Mouse (Mus musculus): ENCODE measurements at regions not wholly inside any gene's neighbourhood (a gene's known extent, or its start where the extent isn't known, plus 50 kb on each side); places are given as distances from the start of the nearest gene placed in this dataset.

DNA sequence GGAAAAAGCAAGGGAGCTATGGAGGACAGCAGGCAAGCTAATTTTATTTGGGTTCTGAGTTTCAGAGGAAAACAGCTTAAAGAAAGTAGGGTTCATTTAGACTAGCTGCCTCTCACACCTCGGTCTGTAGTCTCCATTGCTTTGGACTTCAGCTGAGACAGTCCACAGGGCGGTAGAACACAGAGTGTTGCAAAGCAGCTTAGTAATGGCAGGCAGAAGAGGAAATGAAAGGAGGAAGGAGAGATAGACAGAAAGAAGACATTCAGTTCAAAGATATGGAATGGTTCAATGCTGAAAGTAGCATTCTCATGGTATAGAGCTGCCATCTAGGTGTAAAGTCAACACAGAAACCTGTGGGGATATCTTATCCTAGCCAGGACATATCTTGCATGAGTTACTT is 396.6 kb upstream of the Atp2b1 start:
- Histone ChIP-seq H3K9me3 (ENCODE audit: control insufficient read depth, low read length) (no peaks in the 10 kb centered on the region), H3K36me3 (ENCODE audit: control insufficient read depth, insufficient read depth, low read length) (no peaks in the 10 kb centered on the region), H3K4me3 (ENCODE audit: low read depth, low read length) (no peak overlapping the region), H3K4me1 (replicated peaks; ENCODE audit: control insufficient read depth, insufficient read depth) (no peaks in the 10 kb centered on the region), H3K9ac (ENCODE audit: low read length) (no peak overlapping the region), H3K27ac (replicated peaks) (no peak overlapping the region), H3K27me3 (ENCODE audit: control insufficient read depth, insufficient read depth, low read length) (no peaks in the 10 kb centered on the region), H3K4me2 (replicated peaks; ENCODE audit: low read depth) (no peak overlapping the region)
- DNase-seq (ENCODE audit: low spot score), result no peak
- TF ChIP-seq CTCF (IDR thresholded peaks at IDR 0.05; ENCODE audit: low read depth), result no peak
- no peak for TF ChIP-seq EP300 (optimal IDR thresholded peaks at IDR 0.05)
- 91% methylated on average over 2 of the region's 2 CpGs for WGBS
- ATAC-seq (ENCODE audit: low FRiP score, low TSS enrichment), result no peak

DNA sequence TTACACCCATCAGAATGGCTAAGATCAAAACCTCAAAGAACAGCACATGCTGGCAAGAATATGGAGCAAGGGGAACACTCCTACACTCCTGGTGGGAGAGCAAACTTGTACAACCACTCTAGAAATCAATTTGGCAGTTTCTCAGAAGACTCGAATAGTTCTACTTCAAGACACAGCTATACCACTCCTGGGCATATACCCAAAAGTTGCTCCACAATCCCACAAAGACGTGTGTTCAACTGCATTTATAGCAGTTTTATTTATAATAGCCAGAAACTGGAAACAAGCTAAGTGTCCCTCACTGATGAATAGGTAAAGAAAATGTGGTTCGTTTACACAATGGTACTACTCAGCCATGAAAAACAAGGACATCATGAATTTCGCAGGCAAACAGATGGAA is 384.6 kb upstream of the Atp2b1 start:
- H3K9me3 ChIP-seq (ENCODE audit: control insufficient read depth, low read length), result no peaks in the 10 kb centered on the region
- no peaks in the 10 kb centered on the region for H3K27me3 ChIP-seq (ENCODE audit: control insufficient read depth, insufficient read depth, low read length)
- no peak overlapping the region for H3K9ac ChIP-seq (ENCODE audit: low read length)
- TF ChIP-seq EP300 (optimal IDR thresholded peaks at IDR 0.05), result no peak
- no peak overlapping the region for H3K4me3 ChIP-seq (ENCODE audit: low read depth, low read length)
- H3K27ac ChIP-seq (replicated peaks), result no peak overlapping the region
- H3K4me1 ChIP-seq (replicated peaks; ENCODE audit: control insufficient read depth, insufficient read depth), result no peaks in the 10 kb centered on the region
- ATAC-seq (ENCODE audit: low FRiP score, low TSS enrichment) (no peak), DNase-seq (ENCODE audit: low spot score) (no peak)
- no peak overlapping the region for H3K4me2 ChIP-seq (replicated peaks; ENCODE audit: low read depth)
- 71% methylated on average over 4 of the region's 4 CpGs for WGBS
- no peaks in the 10 kb centered on the region for H3K36me3 ChIP-seq (ENCODE audit: control insufficient read depth, insufficient read depth, low read length)

DNA sequence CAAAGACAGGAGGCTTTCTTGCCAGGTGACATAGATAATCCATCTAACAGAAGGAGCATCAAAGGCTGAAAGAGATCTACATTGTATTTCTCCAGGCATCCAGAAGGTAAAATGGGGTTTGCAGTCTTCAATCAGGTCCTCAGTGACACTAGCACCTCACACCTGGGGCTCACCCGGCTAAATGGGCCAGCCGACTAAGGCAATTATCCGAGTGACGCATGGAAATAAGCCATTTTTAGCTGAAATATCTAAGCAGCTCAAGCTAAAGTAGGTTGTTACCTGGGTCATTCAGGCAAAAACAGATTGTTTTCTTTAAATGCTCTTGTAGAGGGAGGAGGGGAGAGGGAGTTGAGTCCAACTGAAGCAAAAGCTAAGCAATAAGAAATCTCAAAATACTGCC is 382.8 kb upstream of the Atp2b1 start:
- H3K27ac ChIP-seq (replicated peaks), result no peak overlapping the region
- no peaks in the 10 kb centered on the region for H3K4me1 ChIP-seq (replicated peaks; ENCODE audit: control insufficient read depth, insufficient read depth)
- TF ChIP-seq EP300 (optimal IDR thresholded peaks at IDR 0.05) (no peak), CTCF (IDR thresholded peaks at IDR 0.05; ENCODE audit: low read depth) (no peak)
- no peak for DNase-seq (ENCODE audit: low spot score)
- no peak overlapping the region for H3K4me2 ChIP-seq (replicated peaks; ENCODE audit: low read depth)
- H3K27me3 ChIP-seq (ENCODE audit: control insufficient read depth, insufficient read depth, low read length), result no peaks in the 10 kb centered on the region
- no peak for ATAC-seq (ENCODE audit: low FRiP score, low TSS enrichment)
- H3K9me3 ChIP-seq (ENCODE audit: control insufficient read depth, low read length), result no peaks in the 10 kb centered on the region
- WGBS, result 91% methylated on average over 4 of the region's 4 CpGs
- H3K9ac ChIP-seq (ENCODE audit: low read length), result no peak overlapping the region
- H3K36me3 ChIP-seq (ENCODE audit: control insufficient read depth, insufficient read depth, low read length), result no peaks in the 10 kb centered on the region
- no peak overlapping the region for H3K4me3 ChIP-seq (ENCODE audit: low read depth, low read length)

DNA sequence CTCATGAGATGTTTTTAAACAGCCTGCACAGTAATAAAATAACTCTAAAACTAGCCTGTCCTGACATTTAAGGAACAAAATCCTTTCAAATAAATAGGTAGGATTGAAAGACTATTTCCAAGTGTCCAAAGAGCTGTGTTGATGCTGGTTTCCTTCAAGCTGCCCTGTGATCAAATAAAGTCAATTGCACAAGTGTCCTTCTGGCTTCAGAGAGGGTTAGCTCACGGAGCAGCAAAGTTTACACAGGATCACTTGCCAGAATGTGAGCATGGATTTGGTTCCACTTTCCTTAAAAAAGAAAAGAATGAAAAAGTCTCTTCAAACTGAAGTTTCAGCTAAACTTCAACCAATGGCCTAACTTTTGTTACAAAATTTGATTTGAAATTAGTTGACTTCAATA is 375.5 kb upstream of the Atp2b1 start:
- H3K27me3 ChIP-seq (ENCODE audit: control insufficient read depth, insufficient read depth, low read length), result no peaks in the 10 kb centered on the region
- no peaks in the 10 kb centered on the region for H3K36me3 ChIP-seq (ENCODE audit: control insufficient read depth, insufficient read depth, low read length)
- H3K4me1 ChIP-seq (replicated peaks; ENCODE audit: control insufficient read depth, insufficient read depth), result no peaks in the 10 kb centered on the region
- H3K9me3 ChIP-seq (ENCODE audit: control insufficient read depth, low read length), result no peaks in the 10 kb centered on the region
- DNase-seq (ENCODE audit: low spot score) (no peak), ATAC-seq (ENCODE audit: low FRiP score, low TSS enrichment) (no peak)
- TF ChIP-seq EP300 (optimal IDR thresholded peaks at IDR 0.05) (no peak), CTCF (IDR thresholded peaks at IDR 0.05; ENCODE audit: low read depth) (no peak)
- 30% methylated on average over 1 of the region's 1 CpGs for WGBS
- no peak overlapping the region for H3K4me3 ChIP-seq (ENCODE audit: low read depth, low read length)
- no peak overlapping the region for H3K9ac ChIP-seq (ENCODE audit: low read length)
- H3K4me2 ChIP-seq (replicated peaks; ENCODE audit: low read depth), result no peak overlapping the region
- H3K27ac ChIP-seq (replicated peaks), result no peak overlapping the region

DNA sequence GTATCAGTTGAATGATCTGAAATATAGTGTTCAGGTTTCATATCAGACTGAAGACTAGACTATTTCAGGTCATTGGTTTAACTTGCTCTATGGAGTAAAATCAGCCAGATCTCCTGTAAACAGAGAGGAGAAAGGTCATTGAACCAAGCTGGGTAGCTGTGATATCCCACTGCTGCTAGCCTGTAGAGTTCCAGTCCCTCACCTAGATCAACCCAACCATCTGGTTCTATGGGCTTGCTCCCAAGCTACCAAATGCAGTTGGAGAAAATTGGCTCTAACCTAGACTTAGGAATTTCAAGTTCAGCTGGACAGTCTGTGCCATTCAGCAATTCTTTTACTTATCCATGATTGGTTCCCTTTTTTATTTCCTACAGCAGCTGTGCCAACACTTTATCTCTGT is 373.1 kb upstream of the Atp2b1 start:
- TF ChIP-seq CTCF (IDR thresholded peaks at IDR 0.05; ENCODE audit: low read depth) (no peak), EP300 (optimal IDR thresholded peaks at IDR 0.05) (no peak)
- DNase-seq (ENCODE audit: low spot score), result no peak

GRCm38 (mm10) chr10:98542072-98542471 is 372.1 kb upstream of the Atp2b1 start:
- Histone ChIP-seq H3K4me2 (replicated peaks; ENCODE audit: low read depth) (no peak overlapping the region), H3K27me3 (ENCODE audit: control insufficient read depth, insufficient read depth, low read length) (no peaks in the 10 kb centered on the region), H3K36me3 (ENCODE audit: control insufficient read depth, insufficient read depth, low read length) (no peaks in the 10 kb centered on the region), H3K9ac (ENCODE audit: low read length) (no peak overlapping the region), H3K4me3 (ENCODE audit: low read depth, low read length) (no peak overlapping the region), H3K4me1 (replicated peaks; ENCODE audit: control insufficient read depth, insufficient read depth) (no peaks in the 10 kb centered on the region), H3K27ac (replicated peaks) (no peak overlapping the region), H3K9me3 (ENCODE audit: control insufficient read depth, low read length) (no peaks in the 10 kb centered on the region)
- ATAC-seq (ENCODE audit: low FRiP score, low TSS enrichment), result no peak
- 92% methylated on average over 2 of the region's 2 CpGs for WGBS
- TF ChIP-seq CTCF (IDR thresholded peaks at IDR 0.05; ENCODE audit: low read depth), result no peak
- TF ChIP-seq EP300 (optimal IDR thresholded peaks at IDR 0.05), result no peak
- no peak for DNase-seq (ENCODE audit: low spot score)

More for the DNA sequence above, 373.1 kb upstream of the Atp2b1 start:
- no peak overlapping the region for H3K4me2 ChIP-seq (replicated peaks; ENCODE audit: low read depth)
- no peaks in the 10 kb centered on the region for H3K36me3 ChIP-seq (ENCODE audit: control insufficient read depth, insufficient read depth, low read length)
- no peaks in the 10 kb centered on the region for H3K4me1 ChIP-seq (replicated peaks; ENCODE audit: control insufficient read depth, insufficient read depth)
- no peak overlapping the region for H3K4me3 ChIP-seq (ENCODE audit: low read depth, low read length)
- ATAC-seq (ENCODE audit: low FRiP score, low TSS enrichment), result no peak
- H3K9me3 ChIP-seq (ENCODE audit: control insufficient read depth, low read length), result no peaks in the 10 kb centered on the region
- no peak overlapping the region for H3K27ac ChIP-seq (replicated peaks)
- no peaks in the 10 kb centered on the region for H3K27me3 ChIP-seq (ENCODE audit: control insufficient read depth, insufficient read depth, low read length)
- H3K9ac ChIP-seq (ENCODE audit: low read length), result no peak overlapping the region
